Comparison of ENCODE assay signal across 7 mouse cellular contexts in the genomic region with DNA sequence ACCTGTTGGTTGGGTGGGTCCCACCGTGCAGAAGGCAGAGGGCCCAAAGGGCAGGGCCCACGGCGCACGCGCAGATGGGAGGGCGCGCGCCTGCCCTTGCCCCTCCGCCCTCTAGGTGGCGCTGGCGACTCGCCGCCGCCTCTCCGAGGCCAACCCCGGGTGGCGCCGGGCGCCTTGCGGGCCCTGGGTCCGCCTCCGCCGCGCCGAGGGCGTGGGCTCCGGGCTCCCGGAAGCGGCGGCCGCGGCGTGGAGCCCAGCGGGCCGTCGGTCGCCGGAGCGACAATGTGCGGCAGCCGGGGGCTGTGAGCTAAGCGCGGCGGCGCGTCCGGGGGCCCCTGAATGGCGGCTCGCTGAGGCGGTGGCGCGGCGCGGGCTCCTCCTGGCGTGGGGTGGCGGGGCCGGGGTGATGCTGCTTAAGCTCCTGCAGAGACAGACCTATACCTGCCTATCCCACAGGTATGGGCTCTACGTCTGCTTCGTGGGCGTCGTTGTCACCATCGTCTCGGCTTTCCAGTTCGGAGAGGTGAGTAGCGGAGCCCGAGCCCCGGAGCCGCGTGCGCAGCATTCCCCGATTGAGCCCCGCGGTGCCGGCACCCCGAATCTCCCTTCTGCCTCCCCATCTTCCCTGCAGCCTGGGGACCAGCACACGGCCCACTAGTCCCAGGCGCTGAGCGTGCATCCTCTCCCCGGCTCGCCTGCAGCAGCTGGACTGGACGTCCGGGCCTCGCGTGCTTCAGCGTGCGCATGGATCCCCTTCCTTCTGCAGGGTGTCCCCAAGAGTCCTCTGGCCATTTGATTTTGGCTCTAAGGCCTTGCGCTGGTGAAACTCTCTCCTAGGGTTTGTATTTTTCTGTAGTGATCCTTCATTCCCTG. TPM values are rescaled to one million over a fixed set of nuclear protein-coding genes. Genes with fewer than 3 reads are reported as not detected.
DNase-seq lines count a peak whose midpoint lies in the region; ATAC-seq lines count a peak whose summit lies in the region.

Dram1 (minus strand) TSS at position 68 of the 873 bp plus-strand sequence.
Gnptab (plus strand) TSS at position 120 of the 873 bp plus-strand sequence.

- H3K4me2 ChIP-seq in midbrain, embryonic 12.5 days (replicated peaks), result peak within 1 kb of the TSS; percentile 89

- no peaks in the 10 kb centered on the region; the same call in 1 of the 2 replicates for H3K27me3 ChIP-seq in embryonic facial prominence, embryonic 10.5 days (replicated peaks; ENCODE audit: low read depth, poor library complexity, severe bottlenecking)
- H3K27me3 ChIP-seq in limb, embryonic 10.5 days (ENCODE audit: low read depth, poor library complexity, severe bottlenecking), result no peaks in the 10 kb centered on the region
- H3K27me3 ChIP-seq in midbrain, embryonic 12.5 days, result no peaks in the 10 kb centered on the region

- H3K9ac ChIP-seq in midbrain, embryonic 12.5 days (replicated peaks), result peak within 1 kb of the TSS; percentile 78

- peak; percentile 95 for DNase-seq in adrenal gland, postnatal 10 days
- DNase-seq in embryonic facial prominence, embryonic 10.5 days (ENCODE audit: low spot score), result peak; percentile 91
- DNase-seq in heart, adult 11 months, result peak; percentile 98
- DNase-seq in kidney, adult 18-20 months, result peak; percentile 92
- peak; percentile 92 for DNase-seq in limb, embryonic 10.5 days (ENCODE audit: low spot score)
- peak; percentile 80 for DNase-seq in skeletal muscle tissue, adult 2 months (ENCODE audit: low read depth, low spot score)

- H3K4me3 ChIP-seq in embryonic facial prominence, embryonic 10.5 days, result peak within 1 kb of the TSS; percentile 84
- peak within 1 kb of the TSS; percentile 85 for H3K4me3 ChIP-seq in limb, embryonic 10.5 days
- H3K4me3 ChIP-seq in midbrain, embryonic 12.5 days, result peak within 1 kb of the TSS; percentile 87

- peaks cover 24% of the 10 kb centered on the region for H3K4me1 ChIP-seq in embryonic facial prominence, embryonic 10.5 days
- H3K4me1 ChIP-seq in limb, embryonic 10.5 days, result peaks cover 24% of the 10 kb centered on the region
- H3K4me1 ChIP-seq in midbrain, embryonic 12.5 days, result peaks cover 8% of the 10 kb centered on the region; the same call in 1 of the 2 replicates

- H3K36me3 ChIP-seq in embryonic facial prominence, embryonic 10.5 days (replicated peaks), result no peaks in the 10 kb centered on the region
- H3K36me3 ChIP-seq in limb, embryonic 10.5 days, result no peaks in the 10 kb centered on the region
- no peaks in the 10 kb centered on the region for H3K36me3 ChIP-seq in midbrain, embryonic 12.5 days

- H3K27ac ChIP-seq in embryonic facial prominence, embryonic 10.5 days (replicated peaks), result peak within 1 kb of the TSS; percentile 89
- peak within 1 kb of the TSS; percentile 90 for H3K27ac ChIP-seq in limb, embryonic 10.5 days
- peak within 1 kb of the TSS; percentile 75 for H3K27ac ChIP-seq in midbrain, embryonic 12.5 days (replicated peaks)

- H3K9me3 ChIP-seq in embryonic facial prominence, embryonic 10.5 days, result no peaks in the 10 kb centered on the region
- no peaks in the 10 kb centered on the region for H3K9me3 ChIP-seq in limb, embryonic 10.5 days (replicated peaks)
- H3K9me3 ChIP-seq in midbrain, embryonic 12.5 days, result no peaks in the 10 kb centered on the region

- WGBS in embryonic facial prominence, embryonic 10.5 days, result under 1% methylated on average over 87 of the region's 87 CpGs
- WGBS in limb, embryonic 10.5 days, result 2% methylated on average over 87 of the region's 87 CpGs
- WGBS in midbrain, embryonic 12.5 days, result under 1% methylated on average over 67 of the region's 87 CpGs

- ATAC-seq in midbrain, embryonic 12.5 days (ENCODE audit: low FRiP score, low read depth), result peak; percentile 88

RNA-seq across cellular contexts. Expression of gene Dram1, which starts in this region (rescaled TPM):
- 1 to 10 TPM; 5.0 to 6.5 TPM for total RNA-seq in adrenal gland, postnatal 10 days (2021)
- 0.29 and 0.39 TPM in 2 replicates for polyA plus RNA-seq in embryonic facial prominence, embryonic 10.5 days (2016; fragmentation: Nextera tagmentation; extraction: Ambion mirVana)
- 0.21 and 0.26 TPM in 2 replicates for polyA plus RNA-seq in limb, embryonic 10.5 days (2016; fragmentation: Nextera tagmentation; extraction: Ambion mirVana)
- 0.80 and 0.84 TPM in 2 replicates for polyA plus RNA-seq in midbrain, embryonic 12.5 days (2016; fragmentation: Nextera tagmentation; extraction: Ambion mirVana)

RNA-seq across cellular contexts. Expression of gene Gnptab, which starts in this region (rescaled TPM):
- 10 to 100 TPM; 20.0 to 33.8 TPM for total RNA-seq in adrenal gland, postnatal 10 days (2021)
- polyA plus RNA-seq in embryonic facial prominence, embryonic 10.5 days (2016; fragmentation: Nextera tagmentation; extraction: Ambion mirVana), result 8.4 and 9.0 TPM in 2 replicates
- 7.1 and 8.6 TPM in 2 replicates for polyA plus RNA-seq in limb, embryonic 10.5 days (2016; fragmentation: Nextera tagmentation; extraction: Ambion mirVana)
- 12.2 and 13.5 TPM in 2 replicates for polyA plus RNA-seq in midbrain, embryonic 12.5 days (2016; fragmentation: Nextera tagmentation; extraction: Ambion mirVana)

Comparison
In these comparisons a context has a peak if more than half of its experiments do, and no peak if none do; other contexts are left out.
1. Peak in every context shown above with its lines: DNase-seq, ATAC-seq, H3K4me3 ChIP-seq and H3K27ac ChIP-seq.